Mouse (Mus musculus) MEL (cell line): ENCODE data around the gene Mpp3. TPM values are rescaled to one million over a fixed set of nuclear protein-coding genes. Genes with fewer than 3 reads are reported as not detected.

Experiments used
- DNase-seq: peaks from one replicate; pipeline ENCODE4 v3.0.0; 2011; ENCODE audit warnings: low read depth, low spot score
- H3K27ac ChIP-seq: 2 replicates; pipeline ENCODE4 v1.5.1; 2012; ENCODE audit warnings: low read depth, mild to moderate bottlenecking, control low read depth, low read length, moderate library complexity; ENCODE audit not compliant: control insufficient read depth
- H3K27me3 ChIP-seq, 2 experiments: fragments of 150-350 bp in 1 of 2; sonication (generic) in 1 of 2; 2 replicates each; pipeline ENCODE4 v1.6.1; 2012; ENCODE audit warnings: low read length in 2 of 2, mild to moderate bottlenecking in 2 of 2, improper control_type of control experiment in 1 of 2, moderate library complexity in 1 of 2; ENCODE audit not compliant: insufficient read depth in 2 of 2, control insufficient read depth in 1 of 2
- H3K36me3 ChIP-seq, 2 experiments: 2 replicates each; pipeline ENCODE4 v1.6.1; 2012 to 2014; ENCODE audit warnings: low read length in 2 of 2, improper control_type of control experiment in 1 of 2, inconsistent platforms in 1 of 2, mild to moderate bottlenecking in 1 of 2; ENCODE audit not compliant: insufficient read depth in 2 of 2, control insufficient read depth in 1 of 2
- H3K4me1 ChIP-seq, 2 experiments: fragments of 150-350 bp in 1 of 2; sonication (generic) in 1 of 2; 2 replicates each; pipeline ENCODE4 v1.6.1; 2012; ENCODE audit warnings: low read length in 2 of 2, improper control_type of control experiment in 1 of 2, mild to moderate bottlenecking in 1 of 2; ENCODE audit not compliant: insufficient read depth in 2 of 2, control insufficient read depth in 1 of 2
- H3K4me3 ChIP-seq, 2 experiments: fragments of 150-350 bp in 1 of 2; sonication (generic) in 1 of 2; 2 replicates each; pipeline ENCODE4 v1.5.1; 2012; ENCODE audit warnings: low read depth in 2 of 2, low read length in 2 of 2, mild to moderate bottlenecking in 2 of 2, moderate library complexity in 2 of 2, control low read depth in 1 of 2, improper control_type of control experiment in 1 of 2; ENCODE audit not compliant: control insufficient read depth in 1 of 2, insufficient read depth in 1 of 2
- H3K79me2 ChIP-seq: 2 replicates; pipeline ENCODE4 v1.6.1; 2012; ENCODE audit warnings: mild to moderate bottlenecking, low read length, moderate library complexity; ENCODE audit not compliant: control insufficient read depth, poor library complexity, insufficient read depth
- H3K9ac ChIP-seq: 2 replicates; pipeline ENCODE4 v1.6.1; 2012; ENCODE audit warnings: low read depth, mild to moderate bottlenecking, control low read depth, low read length, moderate library complexity; ENCODE audit not compliant: control insufficient read depth, poor library complexity, severe bottlenecking
- H3K9me3 ChIP-seq: fragments of 150-350 bp; sonication (generic); replicated peaks from 2 replicates; pipeline ENCODE4 v1.6.1; 2012; ENCODE audit warnings: mild to moderate bottlenecking, low read length, improper control_type of control experiment, moderate library complexity; ENCODE audit not compliant: insufficient read depth
- CHD1 ChIP-seq: IDR thresholded peaks from 2 replicates; pipeline ENCODE4 v1.6.1; 2012; ENCODE audit warnings: low read depth, mild to moderate bottlenecking, inconsistent platforms, low read length, improper control_type of control experiment
- CTCF ChIP-seq, 3 experiments: IDR thresholded peaks in 2 of 3; conservative IDR thresholded peaks in 1 of 3; 2 replicates each; pipeline ENCODE4 v1.5.1; 2011 to 2012; ENCODE audit warnings: low read length in 3 of 3, low read depth in 2 of 3, mild to moderate bottlenecking in 2 of 3, improper control_type of control experiment in 1 of 3, inconsistent platforms in 1 of 3, mixed read lengths in 1 of 3, moderate library complexity in 1 of 3; ENCODE audit not compliant: control insufficient read depth in 1 of 3, insufficient read depth in 1 of 3, poor library complexity in 1 of 3, severe bottlenecking in 1 of 3
- E2F4 ChIP-seq: IDR thresholded peaks from 2 replicates; pipeline ENCODE4 v1.6.1; 2011; ENCODE audit warnings: low read depth, low read length, improper control_type of control experiment, borderline replicate concordance
- ELF1 ChIP-seq: IDR thresholded peaks from 2 replicates; pipeline ENCODE4 v1.6.1; 2014; ENCODE audit warnings: low read depth, mild to moderate bottlenecking, inconsistent platforms, low read length, improper control_type of control experiment, moderate library complexity
- EP300 ChIP-seq, 2 experiments: IDR thresholded peaks; 2 replicates each; pipeline ENCODE4 v1.6.1; 2011; ENCODE audit warnings: improper control_type of control experiment in 2 of 2, low read length in 2 of 2, low read depth in 1 of 2, mild to moderate bottlenecking in 1 of 2
- ETS1 ChIP-seq: IDR thresholded peaks from 2 replicates; pipeline ENCODE4 v1.6.1; 2012; ENCODE audit warnings: low read depth, mild to moderate bottlenecking, inconsistent platforms, low read length, improper control_type of control experiment, moderate library complexity
- GABPA ChIP-seq: IDR thresholded peaks from 2 replicates; pipeline ENCODE4 v1.6.1; 2012; ENCODE audit warnings: low read depth, mild to moderate bottlenecking, inconsistent platforms, low read length, improper control_type of control experiment, moderate library complexity
- HCFC1 ChIP-seq: IDR thresholded peaks from 2 replicates; pipeline ENCODE4 v1.6.1; 2012; ENCODE audit warnings: low read depth, mild to moderate bottlenecking, inconsistent platforms, low read length, improper control_type of control experiment, moderate library complexity
- JUND ChIP-seq: IDR thresholded peaks from 2 replicates; pipeline ENCODE4 v1.6.1; 2011; ENCODE audit warnings: low read depth, mild to moderate bottlenecking, improper control_type of control experiment, low read length
- MAFK ChIP-seq: IDR thresholded peaks from 2 replicates; pipeline ENCODE4 v1.6.1; 2011; ENCODE audit warnings: low read depth, mild to moderate bottlenecking, low read length, improper control_type of control experiment, borderline replicate concordance
- MAZ ChIP-seq: IDR thresholded peaks from 2 replicates; pipeline ENCODE4 v1.6.1; 2012; ENCODE audit warnings: low read depth, mild to moderate bottlenecking, inconsistent platforms, low read length, improper control_type of control experiment
- MEF2A ChIP-seq: IDR thresholded peaks from 2 replicates; pipeline ENCODE4 v1.6.1; 2014; ENCODE audit warnings: low read depth, mild to moderate bottlenecking, inconsistent platforms, low read length, improper control_type of control experiment; ENCODE audit not compliant: poor library complexity, insufficient replicate concordance, severe bottlenecking; ENCODE audit errors: extremely low read depth
- MXI1 ChIP-seq: IDR thresholded peaks from 2 replicates; pipeline ENCODE4 v1.6.1; 2011; ENCODE audit warnings: mild to moderate bottlenecking, low read depth, low read length, improper control_type of control experiment
- MYB ChIP-seq: IDR thresholded peaks from 2 replicates; pipeline ENCODE4 v1.6.1; 2011; ENCODE audit warnings: mild to moderate bottlenecking, low read depth, low read length, improper control_type of control experiment
- NELFE ChIP-seq: IDR thresholded peaks from 2 replicates; pipeline ENCODE4 v1.6.1; 2011; ENCODE audit warnings: low read depth, low read length, improper control_type of control experiment
- NRF1 ChIP-seq: IDR thresholded peaks from 2 replicates; pipeline ENCODE4 v1.6.1; 2014; ENCODE audit warnings: low read depth, mild to moderate bottlenecking, inconsistent platforms, low read length, improper control_type of control experiment, moderate library complexity; ENCODE audit not compliant: poor library complexity, insufficient read depth, severe bottlenecking
- POLR2A ChIP-seq, 2 experiments: IDR thresholded peaks; 2 replicates each; pipeline ENCODE4 v1.6.1; 2011 to 2012; ENCODE audit warnings: low read length in 2 of 2, mild to moderate bottlenecking in 2 of 2, control low read depth in 1 of 2, improper control_type of control experiment in 1 of 2, low read depth in 1 of 2, moderate library complexity in 1 of 2; ENCODE audit not compliant: control insufficient read depth in 1 of 2, insufficient read depth in 1 of 2, poor library complexity in 1 of 2
- POLR2AphosphoS5 ChIP-seq: IDR thresholded peaks from 2 replicates; pipeline ENCODE4 v1.6.1; 2012; ENCODE audit warnings: low read depth, borderline replicate concordance, mild to moderate bottlenecking, inconsistent platforms, low read length, moderate library complexity, mixed read lengths
- RAD21 ChIP-seq: IDR thresholded peaks from 2 replicates; pipeline ENCODE4 v1.6.1; 2011; ENCODE audit warnings: mild to moderate bottlenecking, low read depth, low read length, improper control_type of control experiment
- SIN3A ChIP-seq: IDR thresholded peaks from 2 replicates; pipeline ENCODE4 v1.6.1; 2012; ENCODE audit warnings: low read length, improper control_type of control experiment, inconsistent platforms
- TAL1 ChIP-seq: IDR thresholded peaks from 2 replicates; pipeline ENCODE4 v1.6.1; 2012; ENCODE audit warnings: mild to moderate bottlenecking, inconsistent platforms, low read length, moderate library complexity, mixed read lengths
- UBTF ChIP-seq: IDR thresholded peaks from 2 replicates; pipeline ENCODE4 v1.6.1; 2012; ENCODE audit warnings: low read depth, mild to moderate bottlenecking, inconsistent platforms, low read length, improper control_type of control experiment, moderate library complexity, borderline replicate concordance; ENCODE audit not compliant: insufficient read depth
- USF1 ChIP-seq: IDR thresholded peaks from 2 replicates; pipeline ENCODE4 v1.6.1; 2014; ENCODE audit warnings: low read depth, mild to moderate bottlenecking, inconsistent platforms, low read length, improper control_type of control experiment, moderate library complexity
- USF2 ChIP-seq, 2 experiments: IDR thresholded peaks; 2 replicates each; pipeline ENCODE4 v1.6.1; 2011 to 2012; ENCODE audit warnings: improper control_type of control experiment in 2 of 2, low read length in 2 of 2, borderline replicate concordance in 1 of 2, inconsistent platforms in 1 of 2, low read depth in 1 of 2, mild to moderate bottlenecking in 1 of 2; ENCODE audit not compliant: insufficient read depth in 1 of 2
- ZC3H11A ChIP-seq: IDR thresholded peaks from 2 replicates; pipeline ENCODE4 v1.6.1; 2012; ENCODE audit warnings: low read depth, mild to moderate bottlenecking, inconsistent platforms, low read length, improper control_type of control experiment
- polyA plus RNA-seq, 2 experiments: library from polyadenylated mRNA; stranded (reverse) in 1 of 2; unstranded in 1 of 2; fragments of >175 nt in 1 of 2; fragments of >200 nt in 1 of 2; gene quantifications; 2 replicates each; pipeline versions ENCODE4 v1.2.1 to v1.2.4; 2012; ENCODE audit warnings: low replicate concordance in 2 of 2, low read depth in 1 of 2; ENCODE audit not compliant: insufficient read length in 2 of 2, insufficient read depth in 1 of 2, missing spikeins in 1 of 2
- total RNA-seq: library from RNA; depleted of rRNA; stranded (reverse); fragments of 300-350 nt; gene quantifications from 2 replicates; pipeline ENCODE4 v1.2.3, GENCODE M21; 2012

Gene Mpp3
- total and polyA plus RNA-seq, 3 experiments = 5.5 to 7.1 TPM; not detected in 1

DNA sequence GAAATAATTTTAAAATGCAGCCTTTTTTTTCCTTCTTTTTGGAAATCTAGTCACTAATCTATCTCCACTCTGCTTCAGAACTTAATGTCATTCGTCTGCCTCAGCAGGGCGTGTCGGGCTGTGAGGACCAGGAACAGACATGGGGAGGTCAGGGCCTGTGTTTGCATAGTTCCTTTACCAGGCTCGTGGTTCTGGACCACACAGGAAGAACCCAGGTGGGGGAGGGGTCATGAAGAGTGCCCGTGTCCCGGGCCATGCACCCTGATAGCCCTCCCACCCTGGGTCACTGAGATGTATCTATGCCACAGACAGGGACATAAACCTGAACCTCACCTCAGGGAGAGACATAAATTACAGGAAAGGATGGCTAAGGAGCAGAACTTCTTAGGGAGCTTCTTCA, 54.1 kb downstream of the Mpp3 start:
- no peaks in the 10 kb centered on the region for H3K36me3 ChIP-seq

GRCm38 (mm10) chr11:101973496-101973895, 54.8 kb downstream of the Mpp3 start:
- no peak for DNase-seq
- Histone ChIP-seq H3K4me1 (no peaks in the 10 kb centered on the region), H3K36me3 (no peaks in the 10 kb centered on the region), H3K9me3 (no peaks in the 10 kb centered on the region), H3K4me3 (no peak overlapping the region), H3K27me3 (no peaks in the 10 kb centered on the region), H3K9ac (no peak overlapping the region), H3K27ac (no peak overlapping the region), H3K79me2 (no peaks in the 10 kb centered on the region)
- TF ChIP-seq ZC3H11A = no peak
- no peak for TF ChIP-seq E2F4
- no peak for TF ChIP-seq TAL1
- TF ChIP-seq SIN3A = no peak
- TF ChIP-seq CHD1 = no peak
- no peak for TF ChIP-seq CTCF (IDR thresholded peaks at IDR 0.05 in 2 of 3, conservative IDR thresholded peaks at IDR 0.05 in 1 of 3; ENCODE audit: control insufficient read depth in 1 of 3, insufficient read depth in 1 of 3, low read depth in 2 of 3, low read length in 3 of 3, poor library complexity in 1 of 3, severe bottlenecking in 1 of 3)
- TF ChIP-seq HCFC1 = no peak
- no peak for TF ChIP-seq MXI1
- no peak for TF ChIP-seq POLR2AphosphoS5
- no peak for TF ChIP-seq MAZ
- no peak for TF ChIP-seq ELF1
- TF ChIP-seq NELFE = no peak
- no peak for TF ChIP-seq GABPA
- TF ChIP-seq NRF1 = no peak
- TF ChIP-seq MYB = no peak
- no peak for TF ChIP-seq MAFK
- no peak for TF ChIP-seq USF1
- no peak for TF ChIP-seq ETS1
- no peak for TF ChIP-seq RAD21

More for the DNA sequence above, 54.1 kb downstream of the Mpp3 start:
- no peak for DNase-seq
- Histone ChIP-seq H3K27ac (no peak overlapping the region), H3K9ac (no peak overlapping the region), H3K27me3 (no peaks in the 10 kb centered on the region), H3K4me1 (no peaks in the 10 kb centered on the region), H3K4me3 (no peak overlapping the region), H3K79me2 (no peaks in the 10 kb centered on the region), H3K9me3 (no peaks in the 10 kb centered on the region)
- TF ChIP-seq GABPA = no peak
- no peak for TF ChIP-seq POLR2A (IDR thresholded peaks at IDR 0.05; ENCODE audit: control insufficient read depth in 1 of 2, insufficient read depth in 1 of 2, low read depth in 1 of 2, low read length in 2 of 2, poor library complexity in 1 of 2)
- TF ChIP-seq USF2 (IDR thresholded peaks at IDR 0.05; ENCODE audit: borderline replicate concordance in 1 of 2, insufficient read depth in 1 of 2, low read depth in 1 of 2, low read length in 2 of 2) = no peak
- TF ChIP-seq MYB = no peak
- no peak for TF ChIP-seq UBTF
- TF ChIP-seq EP300 (IDR thresholded peaks at IDR 0.05; ENCODE audit: low read depth in 1 of 2, low read length in 2 of 2) = no peak
- TF ChIP-seq RAD21 = no peak
- no peak for TF ChIP-seq HCFC1
- TF ChIP-seq MEF2A = no peak
- TF ChIP-seq JUND = no peak
- TF ChIP-seq CHD1 = no peak
- no peak for TF ChIP-seq NELFE
